Mouse (Mus musculus): ENCODE data around the gene Anp32a. TPM values are rescaled to one million over a fixed set of nuclear protein-coding genes. Genes with fewer than 3 reads are reported as not detected.
A peak's percentile ranks its signal among the peaks of the same experiment; 100 is the strongest.

The Anp32a gene
- total RNA-seq, 1 experiment, result 96.0 TPM

DNA sequence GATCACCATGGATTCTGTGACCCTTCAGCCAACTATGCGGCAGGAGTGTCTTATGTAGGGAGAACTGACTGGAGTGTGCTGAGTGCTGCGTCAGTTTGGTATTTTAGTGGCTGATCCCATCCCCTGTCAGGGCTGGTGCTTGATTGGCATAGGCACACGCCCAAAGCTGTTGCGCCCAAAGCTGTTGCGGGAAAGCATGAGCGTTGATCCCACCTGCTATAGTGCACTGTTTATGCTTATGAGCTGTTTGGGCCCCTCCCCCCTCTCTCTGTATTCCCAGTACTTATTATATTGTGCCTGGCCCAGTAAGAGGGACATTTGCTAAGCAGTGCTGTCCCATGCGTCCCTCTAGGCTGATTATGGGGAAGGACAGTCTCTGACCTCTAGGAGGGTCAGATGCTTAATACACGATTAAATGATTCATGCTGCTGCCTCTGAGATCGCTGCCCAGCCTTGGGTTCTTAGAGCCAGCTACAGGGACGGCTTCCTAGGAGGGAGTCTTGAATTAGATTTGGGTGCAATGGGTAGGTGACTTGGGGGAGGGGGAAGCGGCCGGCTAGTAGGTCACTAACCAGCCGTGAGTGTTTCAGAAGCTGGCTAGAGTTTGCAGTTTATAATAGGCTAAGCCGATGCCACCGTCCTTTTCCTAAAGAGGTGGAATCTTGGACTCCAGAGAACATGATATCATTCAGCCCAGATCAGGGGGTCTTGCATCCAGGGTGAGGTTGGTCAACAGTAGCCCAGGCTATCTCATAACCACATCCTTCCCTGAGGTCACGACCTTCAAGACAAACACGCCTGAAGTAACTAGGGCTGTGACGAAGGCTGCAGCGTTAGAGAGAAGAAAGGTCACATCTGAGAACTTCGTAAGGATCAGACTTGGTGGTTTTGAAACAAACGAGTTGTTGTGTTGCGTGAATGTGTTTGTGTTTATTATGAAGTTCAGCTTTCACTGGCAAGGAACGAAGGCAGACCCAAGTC, 25.7 kb downstream of the Anp32a start:
- DNase-seq (ENCODE audit: low read depth, low spot score), result no peak
- no peak overlapping the region for H3K4me3 ChIP-seq (ENCODE audit: insufficient read depth in 1 of 2, low read depth in 1 of 2, low read length in 2 of 2, poor library complexity in 1 of 2, severe bottlenecking in 1 of 2)
- H3K27ac ChIP-seq (ENCODE audit: insufficient read depth, low read depth, low read length, poor library complexity, severe bottlenecking), result no peak overlapping the region
- TF ChIP-seq HCFC1 (IDR thresholded peaks at IDR 0.05; ENCODE audit: borderline replicate concordance, insufficient read depth, low read length) (no peak), CHD2 (IDR thresholded peaks at IDR 0.05; ENCODE audit: low read depth, low read length) (no peak), ZNF384 (IDR thresholded peaks at IDR 0.05; ENCODE audit: low read depth, low read length) (no peak), ZC3H11A (IDR thresholded peaks at IDR 0.05; ENCODE audit: borderline replicate concordance, low read depth, low read length) (no peak), MAFK (IDR thresholded peaks at IDR 0.05; ENCODE audit: insufficient read depth, low read depth, low read length) (no peak)
- H3K9ac ChIP-seq (ENCODE audit: insufficient read depth, low read depth, low read length, poor library complexity, severe bottlenecking), result 0 out of 2 replicates have a peak overlapping the region, but pooled peaks have one; percentile 36
- in situ Hi-C loops (cut with MboI; ENCODE audit: low sequenced_read_pairs in 2 of 2, unreplicated experiment in 2 of 2), result no loop called here
- peaks cover 10 to 54% of the 10 kb centered on the region in 2 experiments for H3K4me1 ChIP-seq (ENCODE audit: control insufficient read depth in 2 of 2, insufficient read depth in 2 of 2, low read length in 2 of 2, poor library complexity in 1 of 2)
- no peaks in the 10 kb centered on the region for H3K9me3 ChIP-seq (ENCODE audit: control insufficient read depth, insufficient read depth, low read depth, low read length)
- peaks cover 3% of the 10 kb centered on the region; the same call in 1 of the 2 replicates for H3K36me3 ChIP-seq (ENCODE audit: control insufficient read depth, insufficient read depth, low read length, poor library complexity, severe bottlenecking)

DNA sequence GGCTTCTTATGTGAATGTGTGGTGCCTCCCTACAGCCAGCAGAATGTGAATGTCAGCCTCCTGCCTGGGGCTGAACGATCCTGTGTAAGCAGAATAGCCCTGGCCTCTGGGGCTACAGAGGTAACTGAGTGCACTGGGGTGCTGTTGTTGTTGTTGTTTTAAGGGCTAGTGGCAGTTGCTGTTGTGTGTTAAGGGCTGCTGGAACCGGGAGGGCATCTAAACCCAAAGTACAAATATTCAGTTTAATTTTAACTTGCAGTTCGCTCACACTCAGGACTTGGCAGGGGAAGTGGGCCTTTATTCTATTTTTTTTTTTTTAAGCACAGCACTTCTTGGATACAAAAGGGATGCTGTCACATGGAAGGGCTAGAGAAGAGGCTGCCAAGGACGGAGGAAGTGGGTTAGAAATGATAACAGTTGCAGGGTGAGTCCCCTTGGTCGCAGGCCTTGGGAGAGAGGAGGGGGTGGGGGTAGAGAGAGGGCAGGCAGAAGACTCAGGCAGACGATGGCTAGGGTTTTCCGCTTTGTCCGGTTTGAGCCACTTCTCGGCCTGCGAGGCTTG, 26.5 kb downstream of the Anp32a start:
- peak overlapping the region in 1 of 2 experiments; percentile 49; a peak in 2 of 4 replicates for H3K4me3 ChIP-seq (ENCODE audit: insufficient read depth in 1 of 2, low read depth in 1 of 2, low read length in 2 of 2, poor library complexity in 1 of 2, severe bottlenecking in 1 of 2)
- TF ChIP-seq CHD2 (IDR thresholded peaks at IDR 0.05; ENCODE audit: low read depth, low read length) (no peak), MAFK (IDR thresholded peaks at IDR 0.05; ENCODE audit: insufficient read depth, low read depth, low read length) (no peak), HCFC1 (IDR thresholded peaks at IDR 0.05; ENCODE audit: borderline replicate concordance, insufficient read depth, low read length) (no peak), ZC3H11A (IDR thresholded peaks at IDR 0.05; ENCODE audit: borderline replicate concordance, low read depth, low read length) (no peak)
- in situ Hi-C loops (cut with MboI; ENCODE audit: low sequenced_read_pairs in 2 of 2, unreplicated experiment in 2 of 2), result no loop called here
- H3K36me3 ChIP-seq (ENCODE audit: control insufficient read depth, insufficient read depth, low read length, poor library complexity, severe bottlenecking), result peaks cover 6% of the 10 kb centered on the region; the same call in 1 of the 2 replicates
- H3K9ac ChIP-seq (ENCODE audit: insufficient read depth, low read depth, low read length, poor library complexity, severe bottlenecking), result peak overlapping the region; percentile 53; the same call in 1 of the 2 replicates
- H3K27ac ChIP-seq (ENCODE audit: insufficient read depth, low read depth, low read length, poor library complexity, severe bottlenecking), result peak overlapping the region; percentile 50; the same call in 1 of the 2 replicates
- no peaks in the 10 kb centered on the region for H3K9me3 ChIP-seq (ENCODE audit: control insufficient read depth, insufficient read depth, low read depth, low read length)
- peaks cover 10 to 56% of the 10 kb centered on the region in 2 experiments for H3K4me1 ChIP-seq (ENCODE audit: control insufficient read depth in 2 of 2, insufficient read depth in 2 of 2, low read length in 2 of 2, poor library complexity in 1 of 2)
- no peak for DNase-seq (ENCODE audit: low read depth, low spot score)

DNA sequence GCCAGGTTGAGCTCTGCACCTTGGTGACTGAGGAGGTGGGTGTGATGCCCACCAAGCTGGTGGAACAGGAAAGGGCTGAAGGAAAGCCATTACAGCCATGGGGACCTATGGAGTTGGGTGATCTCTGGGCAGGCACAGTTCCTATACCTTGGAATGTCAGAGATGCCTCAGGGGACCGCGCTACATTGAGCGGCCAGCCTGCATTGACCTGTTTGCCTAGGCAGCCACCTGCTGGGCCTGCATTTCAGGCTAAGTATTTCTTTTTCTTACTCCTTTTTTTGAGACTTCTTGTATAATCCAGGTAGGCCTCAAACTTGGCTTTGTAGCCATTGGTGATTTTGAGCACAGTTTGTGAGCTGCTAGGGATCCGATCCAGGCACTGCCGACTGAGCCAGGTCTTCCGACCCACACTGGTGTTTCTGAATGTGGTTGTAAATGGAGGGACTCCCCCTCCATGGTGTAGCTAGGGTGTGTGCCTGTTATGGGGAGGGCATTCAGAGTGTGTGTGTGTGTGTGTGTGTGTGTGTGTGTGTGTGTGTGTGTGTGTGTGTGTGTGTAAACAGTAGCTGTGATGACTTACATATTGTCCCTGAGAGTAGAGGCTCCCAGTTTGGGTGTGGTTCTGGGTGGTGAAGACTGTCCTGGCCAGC, 27.3 kb downstream of the Anp32a start:
- peaks cover 8 to 54% of the 10 kb centered on the region in 2 experiments for H3K4me1 ChIP-seq (ENCODE audit: control insufficient read depth in 2 of 2, insufficient read depth in 2 of 2, low read length in 2 of 2, poor library complexity in 1 of 2)
- H3K36me3 ChIP-seq (ENCODE audit: control insufficient read depth, insufficient read depth, low read length, poor library complexity, severe bottlenecking), result peaks cover 9% of the 10 kb centered on the region; the same call in 1 of the 2 replicates
- TF ChIP-seq ZC3H11A (IDR thresholded peaks at IDR 0.05; ENCODE audit: borderline replicate concordance, low read depth, low read length) (no peak), HCFC1 (IDR thresholded peaks at IDR 0.05; ENCODE audit: borderline replicate concordance, insufficient read depth, low read length) (no peak), ZNF384 (IDR thresholded peaks at IDR 0.05; ENCODE audit: low read depth, low read length) (no peak), CHD2 (IDR thresholded peaks at IDR 0.05; ENCODE audit: low read depth, low read length) (no peak), MAFK (IDR thresholded peaks at IDR 0.05; ENCODE audit: insufficient read depth, low read depth, low read length) (no peak)
- DNase-seq (ENCODE audit: low read depth, low spot score), result no peak
- in situ Hi-C loops (cut with MboI; ENCODE audit: low sequenced_read_pairs in 2 of 2, unreplicated experiment in 2 of 2), result no loop called here
- H3K9ac ChIP-seq (ENCODE audit: insufficient read depth, low read depth, low read length, poor library complexity, severe bottlenecking), result peak overlapping the region; percentile 53
- H3K9me3 ChIP-seq (ENCODE audit: control insufficient read depth, insufficient read depth, low read depth, low read length), result no peaks in the 10 kb centered on the region
- H3K27ac ChIP-seq (ENCODE audit: insufficient read depth, low read depth, low read length, poor library complexity, severe bottlenecking), result peak overlapping the region; percentile 50; the same call in 1 of the 2 replicates
- H3K4me3 ChIP-seq (ENCODE audit: insufficient read depth in 1 of 2, low read depth in 1 of 2, low read length in 2 of 2, poor library complexity in 1 of 2, severe bottlenecking in 1 of 2), result peak overlapping the region in 1 of 2 experiments; percentile 49; a peak in 2 of 4 replicates

DNA sequence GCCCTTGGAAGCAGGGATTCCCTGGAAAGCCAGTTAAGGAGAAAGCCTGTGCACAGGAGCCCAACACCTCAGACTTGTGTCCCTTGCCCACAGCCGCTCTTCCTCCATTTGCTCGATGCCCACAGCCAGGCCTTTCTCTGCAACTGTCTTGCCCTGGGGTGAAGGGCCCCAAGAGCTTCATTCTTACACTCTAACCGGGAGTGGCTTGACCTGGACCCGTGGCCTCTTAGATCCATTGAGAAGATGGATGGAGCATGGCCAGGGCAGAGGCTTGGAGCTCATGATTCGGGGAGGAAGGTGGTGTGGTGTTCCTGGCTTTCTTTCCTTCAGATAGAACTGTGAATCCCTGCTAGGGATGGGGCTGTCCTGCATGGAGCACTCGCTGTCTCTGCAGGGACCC, 28.1 kb downstream of the Anp32a start:
- no peaks in the 10 kb centered on the region for H3K9me3 ChIP-seq (ENCODE audit: control insufficient read depth, insufficient read depth, low read depth, low read length)
- H3K36me3 ChIP-seq (ENCODE audit: control insufficient read depth, insufficient read depth, low read length, poor library complexity, severe bottlenecking), result peaks cover 16% of the 10 kb centered on the region; the same call in 1 of the 2 replicates
- H3K4me3 ChIP-seq (ENCODE audit: insufficient read depth in 1 of 2, low read depth in 1 of 2, low read length in 2 of 2, poor library complexity in 1 of 2, severe bottlenecking in 1 of 2), result no peak overlapping the region
- no peak for TF ChIP-seq ZC3H11A (IDR thresholded peaks at IDR 0.05; ENCODE audit: borderline replicate concordance, low read depth, low read length)
- TF ChIP-seq HCFC1 (IDR thresholded peaks at IDR 0.05; ENCODE audit: borderline replicate concordance, insufficient read depth, low read length), result no peak
- TF ChIP-seq ZNF384 (IDR thresholded peaks at IDR 0.05; ENCODE audit: low read depth, low read length), result no peak
- TF ChIP-seq CHD2 (IDR thresholded peaks at IDR 0.05; ENCODE audit: low read depth, low read length), result no peak
- TF ChIP-seq MAFK (IDR thresholded peaks at IDR 0.05; ENCODE audit: insufficient read depth, low read depth, low read length), result no peak
- no peak overlapping the region for H3K27ac ChIP-seq (ENCODE audit: insufficient read depth, low read depth, low read length, poor library complexity, severe bottlenecking)
- H3K9ac ChIP-seq (ENCODE audit: insufficient read depth, low read depth, low read length, poor library complexity, severe bottlenecking), result no peak overlapping the region
- in situ Hi-C loops (cut with MboI; ENCODE audit: low sequenced_read_pairs in 2 of 2, unreplicated experiment in 2 of 2), result no loop called here
- H3K4me1 ChIP-seq (ENCODE audit: control insufficient read depth in 2 of 2, insufficient read depth in 2 of 2, low read length in 2 of 2, poor library complexity in 1 of 2), result peaks cover 7 to 57% of the 10 kb centered on the region in 2 experiments
- no peak for DNase-seq (ENCODE audit: low read depth, low spot score)

Measured in ES-E14 (cell line).